Mouse (Mus musculus): Measurements from ENCODE around the gene Grid2. TPM values are rescaled to one million over a fixed set of nuclear protein-coding genes. Genes with fewer than 3 reads are reported as not detected.

The Grid2 gene
- polyA plus RNA-seq, 1 experiment from 2014 or later = 0.40 TPM

GRCm38 (mm10) chr6:64479884-64480283, 1224.2 kb downstream of the Grid2 start:
- H3K27ac ChIP-seq (ENCODE audit: low read depth, low read length) = no peak overlapping the region
- WGBS = 78% methylated on average over 3 of the region's 3 CpGs
- no peak for ATAC-seq

DNA sequence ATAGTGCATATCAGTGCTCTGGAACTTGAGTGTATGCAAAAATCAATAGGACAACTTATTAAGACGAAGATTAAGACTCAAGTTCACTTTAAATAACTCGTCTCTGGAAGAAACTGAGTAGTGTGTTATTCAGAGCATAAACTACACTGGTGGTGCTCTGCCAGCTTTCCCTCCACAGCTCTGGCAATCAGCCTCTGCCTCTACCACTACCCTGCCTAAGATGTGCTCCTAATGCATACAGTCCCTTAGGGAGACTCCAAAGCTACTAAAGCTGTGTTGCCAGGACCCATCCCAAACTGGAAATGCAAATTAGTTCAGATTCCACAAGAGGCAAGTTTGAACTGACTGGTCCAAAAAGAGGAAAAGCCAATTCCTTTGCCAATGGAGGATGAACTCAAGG, 1224.9 kb downstream of the Grid2 start:
- Histone ChIP-seq H3K9ac (ENCODE audit: low read depth, low read length) (no peak overlapping the region), H3K27me3 (replicated peaks; ENCODE audit: control insufficient read depth, insufficient read depth, low read length) (no peaks in the 10 kb centered on the region), H3K36me3 (ENCODE audit: control insufficient read depth, insufficient read depth) (no peaks in the 10 kb centered on the region), H3K4me2 (replicated peaks; ENCODE audit: low read depth) (no peak overlapping the region), H3K27ac (ENCODE audit: low read depth, low read length) (no peak overlapping the region), H3K4me3 (ENCODE audit: low read depth, low read length) (no peak overlapping the region), H3K9me3 (ENCODE audit: control insufficient read depth) (no peaks in the 10 kb centered on the region), H3K4me1 (replicated peaks; ENCODE audit: control insufficient read depth, insufficient read depth, low read length) (no peaks in the 10 kb centered on the region)
- 57% methylated on average over 2 of the region's 2 CpGs for WGBS
- no peak for TF ChIP-seq CTCF (IDR thresholded peaks at IDR 0.05; ENCODE audit: low read depth)
- ATAC-seq = no peak

More at GRCm38 (mm10) chr6:64479884-64480283, 1224.2 kb downstream of the Grid2 start:
- Histone ChIP-seq H3K4me3 (ENCODE audit: low read depth, low read length) (no peak overlapping the region), H3K4me2 (replicated peaks; ENCODE audit: low read depth) (no peak overlapping the region), H3K36me3 (ENCODE audit: control insufficient read depth, insufficient read depth) (no peaks in the 10 kb centered on the region), H3K9me3 (ENCODE audit: control insufficient read depth) (no peaks in the 10 kb centered on the region), H3K4me1 (replicated peaks; ENCODE audit: control insufficient read depth, insufficient read depth, low read length) (no peaks in the 10 kb centered on the region), H3K9ac (ENCODE audit: low read depth, low read length) (no peak overlapping the region), H3K27me3 (replicated peaks; ENCODE audit: control insufficient read depth, insufficient read depth, low read length) (no peaks in the 10 kb centered on the region)
- TF ChIP-seq CTCF (IDR thresholded peaks at IDR 0.05; ENCODE audit: low read depth) = no peak

GRCm38 (mm10) chr6:64490313-64491067, 1234.8 kb downstream of the Grid2 start:
- TF ChIP-seq CTCF (IDR thresholded peaks at IDR 0.05; ENCODE audit: low read depth) = no peak
- H3K4me3 ChIP-seq (ENCODE audit: low read depth, low read length) = no peak overlapping the region
- H3K9ac ChIP-seq (ENCODE audit: low read depth, low read length) = no peak overlapping the region
- no peaks in the 10 kb centered on the region for H3K27me3 ChIP-seq (replicated peaks; ENCODE audit: control insufficient read depth, insufficient read depth, low read length)
- no peak overlapping the region for H3K27ac ChIP-seq (ENCODE audit: low read depth, low read length)
- H3K36me3 ChIP-seq (ENCODE audit: control insufficient read depth, insufficient read depth) = no peaks in the 10 kb centered on the region
- H3K4me2 ChIP-seq (replicated peaks; ENCODE audit: low read depth) = no peak overlapping the region
- no peaks in the 10 kb centered on the region for H3K9me3 ChIP-seq (ENCODE audit: control insufficient read depth)
- 49% methylated on average over 4 of the region's 4 CpGs for WGBS
- H3K4me1 ChIP-seq (replicated peaks; ENCODE audit: control insufficient read depth, insufficient read depth, low read length) = no peaks in the 10 kb centered on the region
- ATAC-seq = no peak

DNA sequence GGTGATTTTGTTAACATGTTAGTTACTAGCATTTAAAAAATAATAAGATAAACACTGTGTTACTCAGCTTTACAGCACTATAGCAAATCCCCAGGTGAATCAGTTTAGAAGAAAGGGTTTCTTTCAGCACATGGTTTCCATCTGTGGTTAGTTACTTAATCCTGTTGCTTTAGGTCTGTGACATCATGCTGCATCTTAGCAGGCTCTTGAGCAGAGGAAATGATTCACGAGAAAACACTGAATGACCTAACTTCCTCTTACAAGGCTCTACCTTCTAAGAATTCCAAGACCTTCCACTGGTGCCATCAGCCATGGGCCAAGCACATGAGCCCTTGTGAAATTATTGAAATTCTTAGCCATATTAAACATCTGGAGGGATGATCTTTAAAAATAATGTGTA, 1248.7 kb downstream of the Grid2 start:
- no peak for TF ChIP-seq CTCF (IDR thresholded peaks at IDR 0.05; ENCODE audit: low read depth)

DNA sequence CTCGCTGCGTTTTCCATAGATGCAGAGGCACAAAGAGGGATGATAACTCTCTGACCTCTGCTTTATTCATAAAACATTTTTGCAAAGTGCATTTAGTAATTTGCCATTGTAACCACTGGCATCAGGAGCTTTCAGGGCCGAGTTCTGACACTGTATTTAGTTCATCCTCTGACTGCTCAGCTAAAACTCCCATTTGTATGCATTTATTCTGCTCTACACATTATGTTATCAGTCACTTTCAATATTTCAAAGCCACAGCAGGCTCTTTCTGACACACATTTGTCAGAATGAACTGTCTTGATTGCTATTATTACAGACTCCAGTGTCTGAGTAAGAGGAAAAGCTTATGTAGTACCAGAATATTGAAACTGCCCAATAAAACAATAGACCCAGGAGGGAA, 1286.5 kb downstream of the Grid2 start:
- no peaks in the 10 kb centered on the region for H3K9me3 ChIP-seq (ENCODE audit: control insufficient read depth)
- TF ChIP-seq CTCF (IDR thresholded peaks at IDR 0.05; ENCODE audit: low read depth) = no peak
- H3K9ac ChIP-seq (ENCODE audit: low read depth, low read length) = no peak overlapping the region
- no peaks in the 10 kb centered on the region for H3K27me3 ChIP-seq (replicated peaks; ENCODE audit: control insufficient read depth, insufficient read depth, low read length)
- H3K27ac ChIP-seq (ENCODE audit: low read depth, low read length) = no peak overlapping the region
- WGBS = 72% methylated on average over 3 of the region's 3 CpGs
- H3K4me3 ChIP-seq (ENCODE audit: low read depth, low read length) = no peak overlapping the region
- H3K4me1 ChIP-seq (replicated peaks; ENCODE audit: control insufficient read depth, insufficient read depth, low read length) = no peaks in the 10 kb centered on the region
- H3K4me2 ChIP-seq (replicated peaks; ENCODE audit: low read depth) = no peak overlapping the region
- no peak for ATAC-seq
- H3K36me3 ChIP-seq (ENCODE audit: control insufficient read depth, insufficient read depth) = no peaks in the 10 kb centered on the region

More for the DNA sequence above, 1248.7 kb downstream of the Grid2 start:
- Histone ChIP-seq H3K27me3 (replicated peaks; ENCODE audit: control insufficient read depth, insufficient read depth, low read length) (no peaks in the 10 kb centered on the region), H3K4me2 (replicated peaks; ENCODE audit: low read depth) (no peak overlapping the region), H3K9ac (ENCODE audit: low read depth, low read length) (no peak overlapping the region), H3K36me3 (ENCODE audit: control insufficient read depth, insufficient read depth) (no peaks in the 10 kb centered on the region), H3K4me1 (replicated peaks; ENCODE audit: control insufficient read depth, insufficient read depth, low read length) (no peaks in the 10 kb centered on the region), H3K4me3 (ENCODE audit: low read depth, low read length) (no peak overlapping the region), H3K27ac (ENCODE audit: low read depth, low read length) (no peak overlapping the region), H3K9me3 (ENCODE audit: control insufficient read depth) (no peaks in the 10 kb centered on the region)
- 50% methylated on average over 1 of the region's 1 CpGs for WGBS
- ATAC-seq = no peak

DNA sequence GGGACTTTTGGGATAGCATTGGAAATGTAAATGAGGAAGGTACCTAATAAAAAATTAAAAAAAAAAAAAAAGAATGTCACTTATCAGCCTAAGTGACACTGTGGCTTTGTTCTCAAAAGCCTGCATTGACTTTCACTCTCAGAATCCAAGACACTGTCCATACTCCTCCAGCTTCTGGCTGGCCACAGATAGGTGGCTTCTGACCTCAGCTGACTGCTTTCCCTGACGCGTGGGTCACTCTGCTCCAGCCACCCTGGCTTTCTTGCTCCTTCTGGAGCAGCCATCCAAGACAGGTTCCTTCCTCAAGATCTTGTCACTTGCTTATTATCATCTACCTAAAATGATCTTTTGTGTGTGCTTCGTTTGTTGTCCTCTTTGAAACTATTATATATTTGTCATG, 1298.0 kb downstream of the Grid2 start:
- no peak for ATAC-seq
- Histone ChIP-seq H3K4me3 (ENCODE audit: low read depth, low read length) (no peak overlapping the region), H3K4me1 (replicated peaks; ENCODE audit: control insufficient read depth, insufficient read depth, low read length) (no peaks in the 10 kb centered on the region), H3K36me3 (ENCODE audit: control insufficient read depth, insufficient read depth) (no peaks in the 10 kb centered on the region), H3K4me2 (replicated peaks; ENCODE audit: low read depth) (no peak overlapping the region), H3K9ac (ENCODE audit: low read depth, low read length) (no peak overlapping the region), H3K27ac (ENCODE audit: low read depth, low read length) (no peak overlapping the region), H3K9me3 (ENCODE audit: control insufficient read depth) (no peaks in the 10 kb centered on the region), H3K27me3 (replicated peaks; ENCODE audit: control insufficient read depth, insufficient read depth, low read length) (no peaks in the 10 kb centered on the region)
- TF ChIP-seq CTCF (IDR thresholded peaks at IDR 0.05; ENCODE audit: low read depth) = no peak
- 71% methylated on average over 3 of the region's 3 CpGs for WGBS
